Mouse (Mus musculus) MEL (cell line): Measurements from ENCODE around the gene Gje1.

Source experiments
- CHD1 ChIP-seq: IDR thresholded peaks from 2 replicates; pipeline ENCODE4 v1.6.1; 2012; ENCODE audit warnings: low read depth, mild to moderate bottlenecking, inconsistent platforms, low read length, improper control_type of control experiment
- CTCF ChIP-seq, 3 experiments: IDR thresholded peaks in 2 of 3; conservative IDR thresholded peaks in 1 of 3; 2 replicates each; pipeline ENCODE4 v1.5.1; 2011 to 2012; ENCODE audit warnings: low read length in 3 of 3, low read depth in 2 of 3, mild to moderate bottlenecking in 2 of 3, improper control_type of control experiment in 1 of 3, inconsistent platforms in 1 of 3, mixed read lengths in 1 of 3, moderate library complexity in 1 of 3; ENCODE audit not compliant: control insufficient read depth in 1 of 3, insufficient read depth in 1 of 3, poor library complexity in 1 of 3, severe bottlenecking in 1 of 3
- E2F4 ChIP-seq: IDR thresholded peaks from 2 replicates; pipeline ENCODE4 v1.6.1; 2011; ENCODE audit warnings: low read depth, low read length, improper control_type of control experiment, borderline replicate concordance
- ELF1 ChIP-seq: IDR thresholded peaks from 2 replicates; pipeline ENCODE4 v1.6.1; 2014; ENCODE audit warnings: low read depth, mild to moderate bottlenecking, inconsistent platforms, low read length, improper control_type of control experiment, moderate library complexity
- EP300 ChIP-seq, 2 experiments: IDR thresholded peaks; 2 replicates each; pipeline ENCODE4 v1.6.1; 2011; ENCODE audit warnings: improper control_type of control experiment in 2 of 2, low read length in 2 of 2, low read depth in 1 of 2, mild to moderate bottlenecking in 1 of 2
- HCFC1 ChIP-seq: IDR thresholded peaks from 2 replicates; pipeline ENCODE4 v1.6.1; 2012; ENCODE audit warnings: low read depth, mild to moderate bottlenecking, inconsistent platforms, low read length, improper control_type of control experiment, moderate library complexity
- JUND ChIP-seq: IDR thresholded peaks from 2 replicates; pipeline ENCODE4 v1.6.1; 2011; ENCODE audit warnings: low read depth, mild to moderate bottlenecking, improper control_type of control experiment, low read length
- MAX ChIP-seq: IDR thresholded peaks from 2 replicates; pipeline ENCODE4 v1.6.1; 2011; ENCODE audit warnings: low read length, improper control_type of control experiment
- MAZ ChIP-seq: IDR thresholded peaks from 2 replicates; pipeline ENCODE4 v1.6.1; 2012; ENCODE audit warnings: low read depth, mild to moderate bottlenecking, inconsistent platforms, low read length, improper control_type of control experiment
- POLR2A ChIP-seq, 2 experiments: IDR thresholded peaks; 2 replicates each; pipeline ENCODE4 v1.6.1; 2011 to 2012; ENCODE audit warnings: low read length in 2 of 2, mild to moderate bottlenecking in 2 of 2, control low read depth in 1 of 2, improper control_type of control experiment in 1 of 2, low read depth in 1 of 2, moderate library complexity in 1 of 2; ENCODE audit not compliant: control insufficient read depth in 1 of 2, insufficient read depth in 1 of 2, poor library complexity in 1 of 2
- POLR2AphosphoS2 ChIP-seq: IDR thresholded peaks from 2 replicates; pipeline ENCODE4 v1.6.1; 2011; ENCODE audit warnings: low read length, improper control_type of control experiment
- ZC3H11A ChIP-seq: IDR thresholded peaks from 2 replicates; pipeline ENCODE4 v1.6.1; 2012; ENCODE audit warnings: low read depth, mild to moderate bottlenecking, inconsistent platforms, low read length, improper control_type of control experiment
- ZMIZ1 ChIP-seq: IDR thresholded peaks from 2 replicates; pipeline ENCODE4 v1.6.1; 2012; ENCODE audit warnings: low read depth, mild to moderate bottlenecking, inconsistent platforms, low read length, improper control_type of control experiment, moderate library complexity

GRCm38 (mm10) chr10:14703830-14704420 lies 14.1 kb downstream of the Gje1 start:
- no peak for TF ChIP-seq CTCF (IDR thresholded peaks at IDR 0.05 in 2 of 3, conservative IDR thresholded peaks at IDR 0.05 in 1 of 3; ENCODE audit: control insufficient read depth in 1 of 3, insufficient read depth in 1 of 3, low read depth in 2 of 3, low read length in 3 of 3, poor library complexity in 1 of 3, severe bottlenecking in 1 of 3)
- TF ChIP-seq CHD1: no peak
- TF ChIP-seq EP300 (IDR thresholded peaks at IDR 0.05; ENCODE audit: low read depth in 1 of 2, low read length in 2 of 2): no peak
- no peak for TF ChIP-seq ZMIZ1
- no peak for TF ChIP-seq JUND
- no peak for TF ChIP-seq ZC3H11A
- no peak for TF ChIP-seq MAX
- no peak for TF ChIP-seq E2F4
- no peak for TF ChIP-seq POLR2A (IDR thresholded peaks at IDR 0.05; ENCODE audit: control insufficient read depth in 1 of 2, insufficient read depth in 1 of 2, low read depth in 1 of 2, low read length in 2 of 2, poor library complexity in 1 of 2)
- TF ChIP-seq POLR2AphosphoS2: no peak
- TF ChIP-seq HCFC1: no peak
- no peak for TF ChIP-seq ELF1
- no peak for TF ChIP-seq MAZ
